10 mouse cellular contexts compared by ENCODE assay signal in genomic region chrX:38514556-38514955, GRCm38 (mm10). TPM values are rescaled to one million over a fixed set of nuclear protein-coding genes. Genes with fewer than 3 reads are reported as not detected.
DNase-seq lines count a peak whose midpoint lies in the region; ATAC-seq lines count a peak whose summit lies in the region.
"Had no signal": no experiment of that assay in that cellular context is flagged by ENCODE, and none has a peak within 500 bp of the region (broad histone marks: within the 10 kb centered on the region; RNA-seq: fewer than 3 reads in every experiment).

No protein-coding gene starts in this region.

- DNase-seq in cerebellum, adult 11 months: peak; percentile 8
- peak; percentile 17 to 40 for DNase-seq in left cerebral cortex, adult 18-20 months (ENCODE audit: low spot score in 2 of 2)
- no peak for DNase-seq in left cerebral cortex, adult 8-10 months (ENCODE audit: low spot score in 2 of 2)
- peak; percentile 67 for DNase-seq in ZHBTc4 (ENCODE audit: low read depth, low spot score)
- peak; percentile 71 for DNase-seq in embryo, embryonic 10.5 days (ENCODE audit: low spot score)
- peak; percentile 35 for DNase-seq in limb, embryonic 10.5 days (ENCODE audit: low spot score)
- DNase-seq in spleen, adult 12 weeks (ENCODE audit: low spot score): peak; percentile 3

- 4% methylated on average over 7 of the region's 7 CpGs for whole genome bisulfite sequencing in limb, embryonic 10.5 days

- no peaks in the 10 kb centered on the region for H3K4me1 ChIP-seq in limb, embryonic 10.5 days
- H3K4me1 ChIP-seq: hindbrain, embryonic 15.5 days; neural tube, embryonic 12.5 days had no signal

- H3K27ac ChIP-seq in limb, embryonic 10.5 days: no peak overlapping the region
- H3K27ac ChIP-seq: hindbrain, embryonic 15.5 days; neural tube, embryonic 12.5 days had no signal

- no peak for ATAC-seq in cerebellum, adult (ENCODE audit: insufficient number of reproducible peaks, low FRiP score, low TSS enrichment)

- H3K36me3 ChIP-seq in limb, embryonic 10.5 days: no peaks in the 10 kb centered on the region
- H3K36me3 ChIP-seq: hindbrain, embryonic 15.5 days; neural tube, embryonic 12.5 days had no signal

- H3K4me3 ChIP-seq in limb, embryonic 10.5 days: no peak overlapping the region
- H3K4me3 ChIP-seq: hindbrain, embryonic 15.5 days; neural tube, embryonic 12.5 days had no signal

- H3K9me3 ChIP-seq in limb, embryonic 10.5 days (replicated peaks): no peaks in the 10 kb centered on the region
- H3K9me3 ChIP-seq: hindbrain, embryonic 15.5 days; neural tube, embryonic 12.5 days had no signal

- no peaks in the 10 kb centered on the region for H3K27me3 ChIP-seq in limb, embryonic 10.5 days (ENCODE audit: low read depth, poor library complexity, severe bottlenecking)
- H3K27me3 ChIP-seq: hindbrain, embryonic 15.5 days; neural tube, embryonic 12.5 days had no signal

RNA-seq across cellular contexts. Expression of gene Lamp2, which starts 58.3 kb away (rescaled TPM):
- 10 to 100 TPM; 75.1 to 75.2 TPM for total RNA-seq in left cerebral cortex, adult 18-20 months (2021)
- 100 to 1,000 TPM in 2 of 4 experiments, 10 to 100 TPM in 2; 78.7 to 107 (median 95.4) TPM for total RNA-seq in left cerebral cortex, adult 8-10 months (2022)
- 54.3 and 61.1 TPM in 2 replicates for polyA plus RNA-seq in limb, embryonic 10.5 days (2016; fragmentation: Nextera tagmentation; extraction: Ambion mirVana)

Comparison
In these comparisons a context has a peak if more than half of its experiments do, and no peak if none do; other contexts are left out.
1. DNase-seq: peak in cerebellum, adult 11 months (single experiment), left cerebral cortex, adult 18-20 months (2 of 2), ZHBTc4 (single experiment), embryo, embryonic 10.5 days (single experiment), limb, embryonic 10.5 days (single experiment) and spleen, adult 12 weeks (single experiment); none in left cerebral cortex, adult 8-10 months (0 of 2).